Mouse (Mus musculus) liver, embryonic 15.5 days (tissue): ENCODE results near the gene Nudt5. TPM values are rescaled to one million over a fixed set of nuclear protein-coding genes. Genes with fewer than 3 reads are reported as not detected.

Experiments
- polyA plus RNA-seq: library from polyadenylated mRNA; unstranded; fragments of >200 nt; fragmentation: Nextera tagmentation; extraction: Ambion mirVana; gene quantifications from 2 replicates; pipeline ENCODE4 v1.2.1, GENCODE M21; 2015

Nudt5 gene
- polyA plus RNA-seq, 1 experiment from 2014 or later, result 47.0 TPM

Other genes with a start within 250 kb of the Nudt5 start
- 1.5 TPM in 2 replicates for gene Camk1d, start 130.5 kb upstream of the Nudt5 start, polyA plus RNA-seq
- gene Cdc123, start 145 bp downstream of the Nudt5 start, polyA plus RNA-seq, result 130 and 139 TPM in 2 replicates
- 0.45 and 0.50 TPM in 2 replicates for gene Gm13199, start 17.9 kb downstream of the Nudt5 start, polyA plus RNA-seq
- 11.6 and 13.1 TPM in 2 replicates for gene Sec61a2, start 50.4 kb downstream of the Nudt5 start, polyA plus RNA-seq
- gene Dhtkd1, start 97.8 kb downstream of the Nudt5 start, polyA plus RNA-seq, result 3.5 and 4.0 TPM in 2 replicates
- 3.7 TPM in 2 replicates for gene Upf2, start 106.5 kb downstream of the Nudt5 start, polyA plus RNA-seq